Mouse (Mus musculus) MEL (cell line): ENCODE measurements around the gene Ctr9. TPM values are rescaled to one million over a fixed set of nuclear protein-coding genes. Genes with fewer than 3 reads are reported as not detected.

Source experiments
- DNase-seq: peaks from one replicate; pipeline ENCODE4 v3.0.0; 2011; ENCODE audit warnings: low read depth, low spot score
- H3K27ac ChIP-seq: 2 replicates; pipeline ENCODE4 v1.5.1; 2012; ENCODE audit warnings: low read depth, mild to moderate bottlenecking, control low read depth, low read length, moderate library complexity; ENCODE audit not compliant: control insufficient read depth
- H3K27me3 ChIP-seq, 2 experiments: fragments of 150-350 bp in 1 of 2; sonication (generic) in 1 of 2; 2 replicates each; pipeline ENCODE4 v1.6.1; 2012; ENCODE audit warnings: low read length in 2 of 2, mild to moderate bottlenecking in 2 of 2, improper control_type of control experiment in 1 of 2, moderate library complexity in 1 of 2; ENCODE audit not compliant: insufficient read depth in 2 of 2, control insufficient read depth in 1 of 2
- H3K36me3 ChIP-seq, 2 experiments: 2 replicates each; pipeline ENCODE4 v1.6.1; 2012 to 2014; ENCODE audit warnings: low read length in 2 of 2, improper control_type of control experiment in 1 of 2, inconsistent platforms in 1 of 2, mild to moderate bottlenecking in 1 of 2; ENCODE audit not compliant: insufficient read depth in 2 of 2, control insufficient read depth in 1 of 2
- H3K4me1 ChIP-seq, 2 experiments: fragments of 150-350 bp in 1 of 2; sonication (generic) in 1 of 2; 2 replicates each; pipeline ENCODE4 v1.6.1; 2012; ENCODE audit warnings: low read length in 2 of 2, improper control_type of control experiment in 1 of 2, mild to moderate bottlenecking in 1 of 2; ENCODE audit not compliant: insufficient read depth in 2 of 2, control insufficient read depth in 1 of 2
- H3K4me3 ChIP-seq, 2 experiments: fragments of 150-350 bp in 1 of 2; sonication (generic) in 1 of 2; 2 replicates each; pipeline ENCODE4 v1.5.1; 2012; ENCODE audit warnings: low read depth in 2 of 2, low read length in 2 of 2, mild to moderate bottlenecking in 2 of 2, moderate library complexity in 2 of 2, control low read depth in 1 of 2, improper control_type of control experiment in 1 of 2; ENCODE audit not compliant: control insufficient read depth in 1 of 2, insufficient read depth in 1 of 2
- H3K79me2 ChIP-seq: 2 replicates; pipeline ENCODE4 v1.6.1; 2012; ENCODE audit warnings: mild to moderate bottlenecking, low read length, moderate library complexity; ENCODE audit not compliant: control insufficient read depth, poor library complexity, insufficient read depth
- H3K9ac ChIP-seq: 2 replicates; pipeline ENCODE4 v1.6.1; 2012; ENCODE audit warnings: low read depth, mild to moderate bottlenecking, control low read depth, low read length, moderate library complexity; ENCODE audit not compliant: control insufficient read depth, poor library complexity, severe bottlenecking
- H3K9me3 ChIP-seq: fragments of 150-350 bp; sonication (generic); replicated peaks from 2 replicates; pipeline ENCODE4 v1.6.1; 2012; ENCODE audit warnings: mild to moderate bottlenecking, low read length, improper control_type of control experiment, moderate library complexity; ENCODE audit not compliant: insufficient read depth
- CHD1 ChIP-seq: IDR thresholded peaks from 2 replicates; pipeline ENCODE4 v1.6.1; 2012; ENCODE audit warnings: low read depth, mild to moderate bottlenecking, inconsistent platforms, low read length, improper control_type of control experiment
- ETS1 ChIP-seq: IDR thresholded peaks from 2 replicates; pipeline ENCODE4 v1.6.1; 2012; ENCODE audit warnings: low read depth, mild to moderate bottlenecking, inconsistent platforms, low read length, improper control_type of control experiment, moderate library complexity
- GABPA ChIP-seq: IDR thresholded peaks from 2 replicates; pipeline ENCODE4 v1.6.1; 2012; ENCODE audit warnings: low read depth, mild to moderate bottlenecking, inconsistent platforms, low read length, improper control_type of control experiment, moderate library complexity
- HCFC1 ChIP-seq: IDR thresholded peaks from 2 replicates; pipeline ENCODE4 v1.6.1; 2012; ENCODE audit warnings: low read depth, mild to moderate bottlenecking, inconsistent platforms, low read length, improper control_type of control experiment, moderate library complexity
- MAZ ChIP-seq: IDR thresholded peaks from 2 replicates; pipeline ENCODE4 v1.6.1; 2012; ENCODE audit warnings: low read depth, mild to moderate bottlenecking, inconsistent platforms, low read length, improper control_type of control experiment
- MXI1 ChIP-seq: IDR thresholded peaks from 2 replicates; pipeline ENCODE4 v1.6.1; 2011; ENCODE audit warnings: mild to moderate bottlenecking, low read depth, low read length, improper control_type of control experiment
- MYC ChIP-seq: IDR thresholded peaks from 2 replicates; pipeline ENCODE4 v1.6.1; 2011; ENCODE audit warnings: low read depth, mild to moderate bottlenecking, low read length, improper control_type of control experiment, moderate library complexity
- POLR2A ChIP-seq, 2 experiments: IDR thresholded peaks; 2 replicates each; pipeline ENCODE4 v1.6.1; 2011 to 2012; ENCODE audit warnings: low read length in 2 of 2, mild to moderate bottlenecking in 2 of 2, control low read depth in 1 of 2, improper control_type of control experiment in 1 of 2, low read depth in 1 of 2, moderate library complexity in 1 of 2; ENCODE audit not compliant: control insufficient read depth in 1 of 2, insufficient read depth in 1 of 2, poor library complexity in 1 of 2
- POLR2AphosphoS5 ChIP-seq: IDR thresholded peaks from 2 replicates; pipeline ENCODE4 v1.6.1; 2012; ENCODE audit warnings: low read depth, borderline replicate concordance, mild to moderate bottlenecking, inconsistent platforms, low read length, moderate library complexity, mixed read lengths
- SIN3A ChIP-seq: IDR thresholded peaks from 2 replicates; pipeline ENCODE4 v1.6.1; 2012; ENCODE audit warnings: low read length, improper control_type of control experiment, inconsistent platforms
- TBP ChIP-seq: IDR thresholded peaks from 2 replicates; pipeline ENCODE4 v1.8.0; 2011; ENCODE audit warnings: low read depth, low read length, improper control_type of control experiment
- TCF12 ChIP-seq: IDR thresholded peaks from 2 replicates; pipeline ENCODE4 v1.6.1; 2014; ENCODE audit warnings: low read depth, mild to moderate bottlenecking, inconsistent platforms, low read length, improper control_type of control experiment, moderate library complexity
- UBTF ChIP-seq: IDR thresholded peaks from 2 replicates; pipeline ENCODE4 v1.6.1; 2012; ENCODE audit warnings: low read depth, mild to moderate bottlenecking, inconsistent platforms, low read length, improper control_type of control experiment, moderate library complexity, borderline replicate concordance; ENCODE audit not compliant: insufficient read depth
- USF2 ChIP-seq, 2 experiments: IDR thresholded peaks; 2 replicates each; pipeline ENCODE4 v1.6.1; 2011 to 2012; ENCODE audit warnings: improper control_type of control experiment in 2 of 2, low read length in 2 of 2, borderline replicate concordance in 1 of 2, inconsistent platforms in 1 of 2, low read depth in 1 of 2, mild to moderate bottlenecking in 1 of 2; ENCODE audit not compliant: insufficient read depth in 1 of 2
- polyA plus RNA-seq, 2 experiments: library from polyadenylated mRNA; stranded (reverse) in 1 of 2; unstranded in 1 of 2; fragments of >175 nt in 1 of 2; fragments of >200 nt in 1 of 2; gene quantifications; 2 replicates each; pipeline versions ENCODE4 v1.2.1 to v1.2.4; 2012; ENCODE audit warnings: low replicate concordance in 2 of 2, low read depth in 1 of 2; ENCODE audit not compliant: insufficient read length in 2 of 2, insufficient read depth in 1 of 2, missing spikeins in 1 of 2
- total RNA-seq: library from RNA; depleted of rRNA; stranded (reverse); fragments of 300-350 nt; gene quantifications from 2 replicates; pipeline ENCODE4 v1.2.3, GENCODE M21; 2012

The Ctr9 gene
- total and polyA plus RNA-seq, 3 experiments, result 37.5 to 141 (median 42.8) TPM

GRCm38 (mm10) chr7:111080026-111080425 lies 51.3 kb downstream of the Ctr9 start:
- Histone ChIP-seq H3K9ac (peak overlapping the region; percentile 100), H3K4me1 (peaks cover 11 to 16% of the 10 kb centered on the region in 2 experiments; a peak in 3 of 4 replicates), H3K9me3 (no peaks in the 10 kb centered on the region), H3K4me3 (peak overlapping the region; percentile 94 to 98), H3K36me3 (peaks cover 58 to 60% of the 10 kb centered on the region in 2 experiments), H3K27me3 (no peaks in the 10 kb centered on the region), H3K27ac (peak overlapping the region; percentile 67), H3K79me2 (peaks cover 53% of the 10 kb centered on the region)
- peak; percentile 30 for DNase-seq
- TF ChIP-seq TCF12 (no peak), POLR2AphosphoS5 (no peak), UBTF (no peak)

- Histone ChIP-seq H3K9me3 (no peaks in the 10 kb centered on the region), H3K27ac (no peak overlapping the region; the same call in 1 of the 2 replicates), H3K4me1 (peaks cover 14 to 15% of the 10 kb centered on the region in 2 experiments; a peak in 3 of 4 replicates), H3K27me3 (no peaks in the 10 kb centered on the region), H3K4me3 (peak overlapping the region; percentile 94 to 98), H3K9ac (peak overlapping the region; percentile 100), H3K79me2 (peaks cover 53% of the 10 kb centered on the region), H3K36me3 (peaks cover 50 to 58% of the 10 kb centered on the region in 2 experiments)
- 0 out of 2 replicates have a peak, but pooled peaks have one; percentile 1 for TF ChIP-seq CHD1
- TF ChIP-seq MYC, result 0 out of 2 replicates have a peak, but pooled peaks have one; percentile 25
- TF ChIP-seq ETS1, result no peak
- no peak for TF ChIP-seq USF2 (IDR thresholded peaks at IDR 0.05; ENCODE audit: borderline replicate concordance in 1 of 2, insufficient read depth in 1 of 2, low read depth in 1 of 2, low read length in 2 of 2)
- TF ChIP-seq MAZ, result no peak
- no peak for TF ChIP-seq SIN3A
- TF ChIP-seq TBP, result no peak
- no peak for TF ChIP-seq TCF12
- no peak for TF ChIP-seq POLR2A (IDR thresholded peaks at IDR 0.05; ENCODE audit: control insufficient read depth in 1 of 2, insufficient read depth in 1 of 2, low read depth in 1 of 2, low read length in 2 of 2, poor library complexity in 1 of 2)
- TF ChIP-seq GABPA, result no peak
- TF ChIP-seq HCFC1, result no peak
- peak; percentile 45; the same call in 1 of the 2 replicates for TF ChIP-seq MXI1
- DNase-seq, result peak; percentile 59
Observed at GRCm38 (mm10) chr7:111080876-111081275, 52.1 kb downstream of the Ctr9 start.
